Mouse (Mus musculus) left cerebral cortex, adult 8-10 months (tissue): ENCODE measurements at regions not wholly inside any gene's neighbourhood (a gene's known extent, or its start where the extent isn't known, plus 50 kb on each side); places are given as distances from the start of the nearest gene placed in this dataset.

ENCODE experiments used
- DNase-seq, 2 experiments: peaks; one replicate each; pipeline ENCODE4 v3.0.0; 2022; ENCODE audit warnings: low spot score in 2 of 2

DNA sequence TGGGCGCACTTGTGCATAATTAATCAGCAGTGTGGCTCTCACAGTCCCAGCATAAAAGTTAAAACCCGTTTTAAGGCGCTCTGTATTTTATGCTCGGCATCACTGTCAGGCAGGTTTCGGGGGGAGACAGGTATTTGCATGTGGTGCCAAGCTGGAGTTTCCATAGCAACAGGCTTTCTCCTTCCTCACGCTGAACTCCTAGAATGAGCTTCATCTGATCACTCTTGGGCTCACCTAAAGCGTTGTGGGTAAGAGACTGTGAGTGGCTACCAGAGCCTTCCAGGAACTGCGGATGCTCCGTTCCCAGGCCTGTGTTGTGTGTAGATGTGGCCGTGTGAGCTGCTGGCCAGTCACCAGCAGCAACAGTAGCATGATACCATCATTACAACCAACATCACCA, 161.5 kb downstream of the Ajap1 start:
- no peak for DNase-seq

DNA sequence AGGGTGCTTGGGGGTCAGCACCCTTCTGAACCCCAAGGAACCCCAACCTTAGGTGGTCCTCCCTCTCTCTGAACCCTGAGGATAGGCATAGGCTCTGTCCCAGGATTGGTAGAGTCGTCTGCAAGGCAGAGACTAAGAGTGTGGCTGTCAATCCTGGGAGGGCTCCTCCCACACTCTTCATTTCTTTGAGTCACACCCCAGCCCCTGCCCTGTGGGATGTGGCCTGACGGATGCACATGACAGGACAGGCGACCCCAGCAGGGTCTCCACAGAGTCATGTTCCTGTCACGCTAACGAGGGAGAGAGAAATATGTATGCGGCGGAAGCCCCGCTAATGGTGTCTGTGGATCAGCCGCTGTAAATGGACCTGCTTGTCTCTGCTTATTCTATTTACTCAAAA, 162.0 kb downstream of the Ajap1 start:
- DNase-seq = no peak

DNA sequence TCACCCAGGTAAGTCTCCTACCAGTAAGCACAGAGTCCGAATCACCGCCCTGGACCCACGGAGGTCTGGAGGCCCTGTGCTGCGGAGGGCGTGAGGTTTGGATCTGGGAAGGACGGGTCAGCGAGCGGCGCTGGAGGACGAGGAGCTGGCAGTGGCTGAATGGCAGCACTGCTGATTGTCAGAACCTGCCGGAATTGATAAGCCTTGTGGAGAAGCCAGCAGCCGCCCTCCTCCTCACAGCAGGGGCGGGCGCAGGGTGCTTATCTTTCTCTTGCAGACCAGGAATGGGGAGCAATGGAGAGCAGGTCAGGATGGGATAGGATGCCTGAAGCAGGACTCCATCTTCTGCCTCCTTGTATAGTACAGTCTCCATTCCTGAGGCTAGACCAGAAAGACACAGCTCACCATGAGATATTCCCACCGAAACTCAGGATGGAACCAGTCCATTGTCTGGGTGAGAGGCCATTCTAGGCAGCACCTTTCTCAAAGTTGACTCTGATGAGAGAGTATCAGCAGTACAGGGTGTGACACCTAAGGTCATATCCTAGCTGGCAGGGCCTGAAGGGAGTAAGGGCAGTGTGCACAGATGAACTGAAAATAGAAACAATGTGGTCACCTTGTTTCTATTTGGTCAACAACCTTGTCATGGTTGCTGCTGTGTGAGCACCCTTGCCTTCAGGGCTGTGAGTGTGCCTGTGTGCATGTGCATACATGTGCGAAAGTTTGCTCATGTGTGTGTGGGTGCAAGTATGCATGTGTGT, 165.5 kb downstream of the Ajap1 start:
- DNase-seq = no peak

DNA sequence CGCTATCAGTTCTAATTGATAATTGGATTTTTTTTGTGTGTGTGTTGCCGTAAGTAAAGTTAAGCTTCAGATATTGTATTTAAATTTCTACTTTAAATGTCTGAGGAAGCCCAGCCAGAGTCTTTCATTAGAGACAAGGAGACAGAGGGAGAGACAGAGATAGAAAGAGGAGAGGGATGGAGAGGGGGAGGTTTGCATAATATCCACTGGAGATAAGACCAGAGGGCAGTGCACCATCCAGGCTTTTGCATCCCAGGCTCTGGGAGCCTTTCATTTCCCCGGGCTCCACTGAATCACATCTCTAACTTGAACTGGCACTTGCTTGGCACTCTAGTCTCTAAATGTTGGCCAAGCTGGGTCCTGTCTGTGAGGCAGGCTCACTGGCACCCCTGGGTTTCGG, 166.1 kb downstream of the Ajap1 start:
- no peak for DNase-seq

DNA sequence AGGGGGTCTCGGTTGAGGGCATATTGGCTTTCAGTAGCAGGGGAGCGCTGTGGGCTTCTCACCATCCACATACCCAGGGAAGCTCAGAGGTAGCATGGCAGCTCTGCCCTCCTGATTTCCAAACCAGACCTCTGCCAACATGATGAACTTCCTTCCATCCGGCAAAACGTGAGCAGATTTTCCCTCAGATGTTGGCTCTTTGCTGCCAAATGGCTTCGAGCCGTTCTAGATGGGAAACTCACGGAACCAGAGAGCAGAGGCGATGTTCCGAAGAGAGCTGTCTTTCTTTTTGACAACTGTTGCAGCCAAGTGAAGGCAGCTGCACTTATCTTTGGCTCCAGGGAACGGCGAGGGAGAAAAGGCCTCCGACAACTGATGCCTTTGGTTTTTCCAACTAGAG, 168.7 kb downstream of the Ajap1 start:
- no peak for DNase-seq

DNA sequence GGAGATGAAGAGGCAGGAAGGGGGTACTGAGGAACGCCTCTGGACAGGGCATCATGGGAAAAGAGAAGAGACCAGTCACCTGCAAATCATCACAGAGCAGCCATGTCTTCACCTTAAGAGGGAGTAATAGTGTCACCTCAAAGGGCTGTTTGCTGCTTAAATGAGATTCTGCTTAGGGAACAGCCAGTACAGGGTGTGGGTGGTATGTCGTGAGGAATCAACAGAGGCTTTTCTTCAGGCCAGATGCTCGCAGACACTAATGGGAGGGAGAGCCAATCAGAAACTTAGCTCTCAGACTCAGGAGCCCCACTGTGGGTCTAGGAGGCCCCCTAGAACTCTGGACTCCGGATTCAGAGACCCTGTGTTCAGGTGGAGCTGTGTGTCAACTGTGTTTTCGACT, 171.0 kb downstream of the Ajap1 start:
- DNase-seq = no peak

DNA sequence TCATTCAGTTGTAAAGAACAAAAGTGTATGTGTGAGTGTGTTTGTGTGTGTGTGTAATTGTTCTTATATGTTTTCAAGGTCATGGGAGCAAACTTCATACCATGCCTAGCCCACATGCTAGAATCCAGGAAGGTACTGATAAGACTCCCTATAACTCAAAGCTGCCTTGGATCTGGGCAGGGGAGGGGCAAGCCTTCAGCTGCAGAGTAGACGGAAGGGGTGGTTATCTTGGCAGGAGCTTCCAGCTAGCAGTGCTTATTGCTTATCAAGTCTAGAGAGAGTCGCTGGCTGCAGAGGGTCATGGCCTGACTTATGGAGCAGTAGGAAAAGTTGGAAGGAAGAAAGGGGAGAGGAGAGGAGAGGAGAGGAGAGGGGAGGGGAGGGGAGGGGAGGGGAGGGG, 172.0 kb downstream of the Ajap1 start:
- DNase-seq = no peak

DNA sequence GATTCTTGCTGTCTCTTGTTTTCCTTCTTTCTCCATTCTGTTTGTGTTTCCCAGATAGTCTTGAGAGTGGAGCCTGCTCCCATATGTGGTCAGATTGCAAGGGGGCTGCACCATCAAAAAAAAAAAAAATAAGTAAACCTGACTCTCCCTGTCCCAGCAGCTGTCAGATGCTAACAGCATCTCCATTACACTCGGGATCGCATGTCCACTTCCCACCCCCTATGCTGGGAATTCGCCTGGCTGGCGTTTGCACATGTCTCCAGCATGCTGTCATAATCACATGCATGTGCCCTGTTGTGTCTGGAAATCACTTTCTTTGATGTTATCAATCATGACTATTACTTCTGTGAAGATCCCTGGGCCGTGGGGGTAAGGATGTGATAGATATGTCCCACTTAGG, 179.1 kb downstream of the Ajap1 start:
- no peak for DNase-seq

DNA sequence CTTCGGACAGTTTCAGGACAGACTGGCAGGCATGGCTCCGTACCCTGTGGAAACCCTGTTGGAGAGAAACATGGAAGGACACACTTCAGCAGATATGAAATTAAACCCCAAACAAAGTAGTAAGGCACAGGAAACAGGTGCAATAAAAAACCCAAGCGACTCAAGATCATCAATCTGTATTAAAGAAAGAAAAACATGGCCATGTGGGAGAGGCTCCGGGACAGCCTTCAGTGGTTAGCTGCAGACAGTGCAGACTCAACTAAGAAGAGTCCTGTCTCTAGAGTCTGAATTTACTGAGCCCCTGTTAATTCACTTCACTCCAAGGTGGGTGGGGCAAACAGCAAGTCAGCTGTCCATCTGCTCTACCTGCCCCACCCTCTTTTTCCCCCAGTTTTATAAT, 179.8 kb downstream of the Ajap1 start:
- DNase-seq = no peak

DNA sequence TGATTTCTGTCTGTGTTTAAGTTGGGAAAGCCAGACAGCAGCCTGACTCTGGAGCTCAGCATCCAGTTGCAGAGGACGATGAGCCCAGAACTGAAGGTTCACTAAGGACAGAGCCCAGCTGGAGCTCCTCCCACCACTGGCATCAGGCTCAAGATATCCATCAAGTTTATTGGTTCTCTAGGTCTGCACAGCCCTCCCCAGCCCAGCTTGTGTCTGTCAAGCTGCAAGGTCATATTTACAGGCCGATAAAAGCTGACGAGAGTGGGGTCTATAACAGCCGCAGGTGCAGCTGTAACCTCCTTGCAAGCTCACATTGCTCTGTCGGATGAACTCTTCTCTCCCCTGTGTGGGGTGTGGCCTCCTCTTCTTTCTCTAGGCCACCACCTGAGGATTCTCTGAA, 184.3 kb downstream of the Ajap1 start:
- DNase-seq = no peak

DNA sequence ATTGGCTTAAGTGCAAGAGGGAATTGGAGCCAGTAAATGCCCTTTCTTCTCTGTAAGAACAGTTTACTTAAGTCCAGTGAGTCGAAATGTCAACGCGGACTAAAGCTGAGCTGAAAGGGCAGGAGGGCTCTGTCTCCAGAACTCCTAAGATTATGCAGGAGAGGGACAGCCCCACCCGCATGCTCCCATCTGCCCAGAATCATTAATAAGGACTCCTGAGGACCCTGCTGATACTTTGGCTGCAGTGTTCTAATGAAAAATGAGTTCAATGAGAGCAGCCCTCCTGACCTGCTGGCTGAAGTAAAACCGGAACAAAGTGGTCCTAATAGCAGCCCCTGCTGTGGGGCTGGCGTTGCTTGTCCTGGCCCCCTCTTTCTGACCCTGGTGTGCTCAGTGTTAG, 187.8 kb downstream of the Ajap1 start:
- no peak for DNase-seq

DNA sequence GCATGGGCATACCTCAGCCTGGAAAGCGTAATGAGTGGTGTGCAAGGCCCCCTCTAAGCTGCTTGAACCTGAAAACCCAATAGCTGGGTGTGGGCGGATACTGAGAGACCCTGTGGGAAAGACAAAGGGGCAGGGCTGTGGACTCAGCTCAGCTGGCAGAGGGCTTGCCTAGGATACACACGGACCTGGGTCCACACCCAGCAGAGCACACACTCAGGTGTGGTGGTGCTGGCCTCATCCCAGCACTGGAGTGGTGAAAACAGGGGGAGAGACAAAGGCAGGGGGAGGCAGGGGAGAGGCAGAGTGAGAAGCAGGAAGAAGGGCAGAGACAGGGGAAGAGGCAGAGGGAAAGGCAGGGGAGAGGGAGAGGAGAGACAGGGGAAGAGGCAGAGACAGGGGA, 189.5 kb downstream of the Ajap1 start:
- no peak for DNase-seq

DNA sequence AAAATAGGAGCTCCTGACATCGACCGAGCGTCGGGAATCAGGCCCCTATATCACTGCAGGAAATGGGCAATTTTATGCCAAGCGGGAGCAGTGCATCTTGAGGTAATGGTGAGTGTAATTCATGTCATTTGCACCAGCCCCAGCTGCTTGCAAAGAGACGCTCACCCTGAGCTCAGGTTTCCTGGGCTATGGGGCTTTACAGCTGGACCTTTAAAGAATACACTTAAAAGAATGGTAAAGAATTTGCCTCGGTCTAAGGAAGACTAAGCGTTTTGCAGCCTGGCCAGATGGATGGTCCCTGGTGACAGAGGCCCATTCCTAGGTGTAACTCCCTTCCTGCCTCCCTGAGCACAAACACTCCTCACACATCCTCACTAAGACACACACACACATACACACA, 194.2 kb downstream of the Ajap1 start:
- DNase-seq = no peak

DNA sequence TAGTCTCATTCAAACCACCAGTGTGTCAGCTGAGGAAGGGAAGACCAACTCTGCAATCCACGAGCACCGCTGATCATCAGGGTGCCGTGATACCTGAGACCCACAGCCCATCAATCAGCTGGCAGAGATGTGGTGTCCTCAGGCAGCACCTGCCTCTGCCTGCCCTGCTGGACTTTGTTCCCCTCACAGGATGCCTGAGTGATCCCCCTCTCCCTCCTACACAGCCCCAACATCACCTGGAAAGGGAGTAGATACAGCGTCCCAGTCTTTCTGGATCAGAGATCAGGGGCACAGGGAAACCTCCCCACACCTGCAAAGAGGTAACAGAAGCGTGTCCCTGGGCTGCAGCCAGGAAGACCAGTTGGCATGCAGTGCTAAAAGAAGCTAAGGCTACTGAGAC, 198.4 kb downstream of the Ajap1 start:
- no peak for DNase-seq

DNA sequence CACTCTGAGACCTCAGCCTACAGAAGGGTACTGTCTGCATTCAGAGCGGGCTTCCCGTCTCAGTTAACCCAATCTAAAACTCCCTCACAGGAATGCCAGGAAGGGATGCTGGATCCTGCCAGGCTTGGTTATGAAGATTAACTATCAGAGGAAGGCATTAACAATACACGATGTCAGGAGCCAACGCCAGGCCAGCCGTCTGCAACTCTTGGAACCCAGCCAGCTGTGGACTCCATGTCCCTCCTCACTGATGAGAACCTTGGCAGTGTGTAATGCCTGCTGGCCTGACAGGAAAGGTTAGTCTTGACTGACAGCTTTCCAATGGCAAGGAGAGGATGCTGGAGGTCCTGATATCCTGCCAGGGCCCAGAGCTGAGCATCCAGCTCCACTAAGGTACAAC, 206.0 kb downstream of the Ajap1 start:
- DNase-seq = no peak

DNA sequence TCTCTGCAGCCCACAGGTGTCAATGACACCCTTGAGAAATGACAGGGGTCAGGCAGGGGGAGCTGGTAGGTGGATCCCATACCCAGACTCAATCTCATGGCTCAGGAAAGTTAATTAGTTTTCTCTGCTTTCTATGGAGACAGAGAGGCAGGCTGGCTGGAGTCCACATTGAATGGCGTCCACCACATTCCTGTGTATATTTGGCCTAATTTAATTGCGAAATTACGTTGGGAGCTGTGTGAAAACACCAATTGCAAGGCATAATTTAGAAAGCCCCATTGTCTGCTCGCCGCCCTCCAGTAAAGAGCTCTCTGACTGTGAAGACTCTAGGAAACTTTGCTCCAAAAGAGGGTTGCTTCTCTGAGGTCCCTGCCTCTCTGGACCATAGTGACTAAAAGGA, 211.2 kb downstream of the Ajap1 start:
- no peak for DNase-seq

DNA sequence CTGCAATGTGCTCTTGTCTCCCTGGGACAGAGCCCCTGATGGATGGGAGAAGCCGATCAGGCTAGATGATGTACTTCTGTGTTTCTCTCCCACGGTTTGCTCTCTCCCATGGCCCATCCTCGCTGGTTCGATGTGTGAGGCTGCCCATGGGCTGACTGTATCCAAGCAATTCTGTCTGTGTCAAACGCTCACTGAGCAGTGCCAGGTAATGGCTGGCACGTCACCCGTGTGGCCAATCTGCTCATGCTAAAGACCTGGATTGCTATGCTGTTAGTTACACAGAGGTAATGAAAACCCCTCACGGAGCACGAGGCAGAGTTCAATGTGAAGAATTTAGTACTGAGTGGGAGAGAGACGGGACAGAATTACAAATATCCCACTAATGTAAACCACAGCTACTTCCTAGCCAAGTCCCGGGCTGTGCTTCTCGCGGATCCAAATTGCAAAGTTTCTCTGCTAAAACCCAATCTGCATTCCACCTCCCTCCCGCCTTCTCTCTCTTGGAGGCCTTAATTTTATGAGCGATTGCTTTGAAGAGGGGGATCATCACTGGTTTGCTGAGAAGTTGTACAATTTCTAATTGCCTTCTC, 219.3 kb downstream of the Ajap1 start:
- no peak for DNase-seq

DNA sequence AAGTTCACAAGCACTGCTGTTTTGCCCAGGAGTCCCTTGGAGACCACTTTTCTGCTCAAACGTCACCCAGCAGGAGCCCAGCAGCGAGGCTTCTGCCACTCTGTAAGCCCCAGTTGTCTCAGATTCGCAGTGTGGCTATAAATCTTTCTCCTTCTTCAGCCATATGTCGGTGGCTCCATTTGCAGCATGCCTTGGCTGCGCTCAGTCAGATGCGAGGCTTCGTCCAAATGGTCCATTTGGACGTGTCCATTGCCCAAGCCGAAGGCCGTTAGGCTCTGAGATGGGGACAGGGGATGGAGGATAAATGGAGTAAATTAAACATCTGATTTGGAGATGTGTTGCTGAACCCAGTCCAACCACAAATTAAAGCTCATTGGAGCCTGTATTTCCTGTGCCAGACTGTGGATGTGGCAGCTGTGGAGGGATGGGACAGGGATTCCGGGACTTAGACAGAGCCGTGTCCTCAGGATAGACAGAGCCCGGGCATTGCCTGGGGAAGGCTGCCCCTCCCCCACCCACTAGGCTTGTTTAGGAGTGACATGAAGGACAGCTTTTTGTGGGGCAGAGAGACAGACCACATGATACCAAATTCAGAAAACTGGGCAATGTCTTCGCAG, 221.6 kb downstream of the Ajap1 start:
- no peak for DNase-seq

DNA sequence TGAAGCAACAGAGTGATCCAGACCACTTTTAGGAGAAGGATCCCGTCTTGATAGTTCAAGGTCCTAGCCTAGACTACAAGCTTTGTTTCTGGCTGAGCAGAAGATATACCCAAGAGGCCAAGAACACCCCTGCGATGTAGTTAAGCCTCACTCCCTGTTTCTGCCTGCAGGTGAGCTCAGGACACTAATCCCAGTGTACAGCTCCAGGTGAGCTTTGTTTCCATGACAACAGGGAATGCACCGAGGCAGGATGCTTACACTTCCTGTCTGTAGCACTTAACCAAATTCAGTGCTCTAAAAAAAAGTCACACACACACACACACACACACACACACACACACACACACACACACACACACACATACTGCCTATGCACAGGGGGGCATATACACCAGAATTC, 230.7 kb downstream of the Ajap1 start:
- no peak for DNase-seq

DNA sequence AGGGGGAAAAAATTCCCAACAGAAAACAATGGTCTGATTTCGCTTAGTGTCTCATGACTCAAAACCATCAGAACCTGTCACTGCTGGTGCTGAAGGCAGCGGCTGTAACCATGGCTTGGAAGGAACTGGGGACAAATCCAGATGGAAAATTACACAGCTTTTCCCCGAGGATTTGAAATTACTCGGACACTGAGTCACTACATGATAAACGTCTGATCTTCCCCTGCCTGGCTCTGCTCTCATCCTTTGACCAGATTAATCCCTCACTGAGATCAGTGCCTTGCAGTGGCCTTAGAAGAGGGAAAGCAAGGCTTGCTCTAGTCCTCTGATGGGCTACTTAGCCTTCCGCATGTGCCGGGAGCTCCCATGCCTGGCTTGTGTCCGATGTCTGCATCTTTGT, 231.3 kb downstream of the Ajap1 start:
- DNase-seq = no peak

DNA sequence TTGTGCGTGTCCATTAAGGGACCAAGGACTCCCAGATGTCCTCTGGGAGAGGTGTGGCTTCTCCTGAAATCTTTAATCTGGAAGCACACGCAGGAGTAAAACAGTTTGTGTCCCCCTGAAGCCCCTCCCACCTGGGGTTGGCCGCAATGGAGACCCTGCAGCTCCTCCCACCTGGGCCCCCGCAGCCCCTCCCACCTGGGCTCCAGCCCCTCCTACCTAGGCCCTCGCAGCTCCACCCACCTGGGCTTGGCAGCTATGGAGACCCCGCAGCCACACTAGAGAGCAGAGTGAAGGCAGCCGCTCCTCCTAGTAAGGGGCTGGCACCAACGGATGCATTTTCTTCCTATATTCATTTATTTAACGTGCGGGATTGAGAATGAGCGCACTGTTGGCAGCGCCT, 245.9 kb downstream of the Ajap1 start:
- no peak for DNase-seq

DNA sequence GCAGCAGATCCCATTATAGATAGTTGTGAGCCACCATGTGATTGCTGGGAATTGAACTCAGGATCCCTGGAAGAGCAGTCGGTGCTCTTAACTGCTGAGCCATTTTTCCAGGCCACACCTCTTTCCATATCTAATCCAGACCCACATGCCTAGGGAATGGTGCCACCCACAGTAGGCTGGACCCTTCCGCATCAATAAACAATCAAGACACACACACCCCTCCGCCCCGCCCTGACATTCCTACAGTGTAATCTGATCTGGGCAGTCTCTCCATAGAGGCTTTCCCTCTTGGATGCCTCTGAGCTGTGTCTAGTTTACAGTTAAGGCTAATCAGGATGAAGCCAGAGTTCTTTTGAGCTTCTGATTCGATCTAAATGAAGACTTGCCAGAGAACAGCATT, 248.8 kb downstream of the Ajap1 start:
- DNase-seq = no peak

DNA sequence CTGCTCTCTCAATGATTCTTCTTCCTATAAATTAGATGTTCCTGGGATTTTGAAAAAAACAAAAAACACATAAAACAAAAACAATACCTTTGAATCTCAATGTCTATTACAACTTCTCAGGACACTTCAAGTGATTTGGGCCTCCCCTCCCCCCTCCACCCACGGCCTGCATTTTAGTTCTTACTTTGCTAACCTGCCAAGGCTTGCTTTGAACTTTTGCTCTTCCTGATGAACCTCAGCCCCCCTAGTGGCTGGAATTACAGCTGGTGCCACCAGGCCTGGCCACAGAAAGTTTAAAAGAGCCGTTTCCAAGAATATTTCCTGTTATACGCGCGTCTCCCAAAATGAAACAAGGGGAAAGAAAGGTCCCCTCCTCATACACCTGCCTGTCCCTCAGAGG, 253.4 kb downstream of the Ajap1 start:
- DNase-seq = no peak
